Mouse (Mus musculus) lung, postnatal 0 days (tissue): ENCODE data around the gene Reg3b.

Experiments used
- CTCF ChIP-seq: IDR thresholded peaks from 2 replicates; pipeline ENCODE4 v1.5.1; 2016; ENCODE audit warnings: antibody characterized with exemption, mild to moderate bottlenecking
- EP300 ChIP-seq: IDR thresholded peaks from 2 replicates; pipeline ENCODE4 v1.6.1; 2016; ENCODE audit warnings: antibody characterized with exemption, mild to moderate bottlenecking, control low read depth

DNA sequence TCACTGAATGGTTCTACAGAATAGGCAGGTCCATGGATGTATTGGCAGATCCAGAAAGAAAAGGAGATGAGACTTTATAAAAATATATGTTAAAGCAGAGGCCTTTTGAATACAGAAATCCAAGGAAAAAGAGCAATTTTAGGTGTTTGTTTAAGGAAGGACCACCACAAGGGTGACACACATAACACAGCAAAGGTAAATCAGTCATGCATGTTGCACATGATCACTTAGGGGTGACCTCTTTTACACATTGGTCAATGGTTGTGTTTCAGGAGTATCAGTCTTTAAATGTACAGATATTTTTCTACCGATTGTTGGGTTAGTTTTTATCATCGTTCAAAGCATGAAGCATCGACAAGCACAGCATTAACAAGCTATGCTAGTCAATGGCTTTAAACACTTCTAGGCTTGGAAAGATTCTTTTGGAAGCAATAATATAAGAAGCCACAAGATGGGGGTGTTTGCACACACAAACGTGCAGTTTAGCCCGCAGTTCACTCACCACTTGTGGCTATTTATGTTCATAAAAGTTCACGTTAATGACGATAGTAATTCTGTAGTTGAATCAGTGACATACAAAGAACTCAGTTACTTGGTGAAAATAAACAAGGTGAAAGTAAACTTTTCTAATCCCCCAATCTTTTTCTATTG lies 38.4 kb upstream of the Reg3b start:
- TF ChIP-seq CTCF (peak; percentile 49), EP300 (no peak)
